Mouse (Mus musculus): ENCODE results near the gene Serpina1b.
"Not testable (repeated sequence)": the region's sequence is repeated elsewhere in the genome, so short reads cannot be mapped to it uniquely, and the experiment has no call there.

DNA sequence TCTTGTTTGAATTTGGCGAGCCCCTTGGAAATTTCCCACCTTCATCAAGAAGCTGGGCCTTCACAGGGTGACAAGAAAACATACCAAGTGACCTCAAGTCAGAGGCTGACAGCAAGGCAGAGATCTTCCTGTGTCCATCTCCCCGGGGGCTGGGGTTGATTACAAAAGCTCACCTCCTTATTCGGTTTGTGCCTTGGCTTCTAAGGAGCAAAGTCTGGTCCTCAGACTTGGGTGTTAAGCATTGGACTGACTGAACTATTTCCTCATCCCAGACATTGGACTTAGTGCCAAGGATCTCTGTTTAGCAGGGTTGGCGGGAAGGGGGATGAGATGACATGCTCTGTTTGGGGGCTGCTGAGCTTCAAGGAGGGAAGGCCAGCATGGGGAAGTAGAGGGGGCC is 30.4 kb upstream of the Serpina1b start:
- not testable (repeated sequence) for TF ChIP-seq POLR2A (IDR thresholded peaks at IDR 0.05; ENCODE audit: borderline replicate concordance, low read depth, low read length); CTCF (IDR thresholded peaks at IDR 0.05; ENCODE audit: low read depth, low read length)

Data from bone marrow macrophage, adult 2 months (primary cell).